Mouse (Mus musculus) left cerebral cortex, adult 2 months (tissue): ENCODE data around the gene Pknox2. TPM values are rescaled to one million over a fixed set of nuclear protein-coding genes. Genes with fewer than 3 reads are reported as not detected.

ENCODE experiments used
- DNase-seq, 2 experiments: peaks; one replicate each; pipeline ENCODE4 v3.0.0; 2021 to 2022; ENCODE audit warnings: low spot score in 2 of 2, mixed read lengths in 1 of 2; ENCODE audit errors: extremely low spot score in 1 of 2
- H3K27ac ChIP-seq: fragments of 200-600 bp; 2 replicates; pipeline ENCODE4 v1.8.1; 2022
- H3K4me3 ChIP-seq: fragments of 200-600 bp; 2 replicates; pipeline ENCODE4 v1.8.1; 2022
- CTCF ChIP-seq: fragments of 200-600 bp; IDR thresholded peaks from 2 replicates; pipeline ENCODE4 v1.8.1; 2022; ENCODE audit warnings: antibody characterized with exemption, mild to moderate bottlenecking, moderate library complexity
- intact Hi-C: fragments of 180-260 bp; cut with DNase I; formaldehyde crosslinking; loops from one replicate; pipeline ENCODE4 v1.15.1; 2025
- total RNA-seq, 2 experiments: library from RNA; stranded (reverse); gene quantifications; 2 replicates each; pipeline ENCODE4 v1.2.3; 2021

The Pknox2 gene
- total RNA-seq, 2 experiments from 2014 or later: 79.1 to 84.5 TPM

GRCm38 (mm10) chr9:37098600-37098999, 48.6 kb downstream of the Pknox2 start:
- Histone ChIP-seq H3K4me3 (no peak overlapping the region), H3K27ac (no peak overlapping the region)
- no peak for DNase-seq
- intact Hi-C loops: no loop called here
- no peak for TF ChIP-seq CTCF

GRCm38 (mm10) chr9:37094230-37094990, 52.8 kb downstream of the Pknox2 start:
- DNase-seq: no peak
- Histone ChIP-seq H3K27ac (no peak overlapping the region), H3K4me3 (no peak overlapping the region)
- TF ChIP-seq CTCF: no peak
- intact Hi-C loops: no loop called here

DNA sequence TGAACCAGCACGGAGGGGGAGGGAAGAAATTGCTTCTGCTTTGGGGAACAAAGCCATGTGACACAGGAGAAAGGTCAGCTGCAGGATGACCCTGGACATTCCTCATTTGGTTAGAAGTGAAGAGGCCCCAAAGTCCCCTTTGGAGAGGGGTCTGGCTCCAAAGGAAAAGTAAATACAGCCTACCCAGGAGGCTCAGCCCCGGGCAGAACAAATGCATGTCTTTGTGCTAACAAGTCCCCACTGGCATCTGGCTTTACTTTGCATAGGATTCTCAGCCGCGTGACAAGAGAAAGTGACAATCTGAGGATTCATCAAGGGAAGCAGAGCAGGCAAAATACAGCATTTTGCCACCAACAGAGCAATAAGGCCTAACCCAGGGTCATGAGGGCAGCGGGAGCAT, 54.1 kb downstream of the Pknox2 start:
- DNase-seq: no peak
- Histone ChIP-seq H3K4me3 (no peak overlapping the region), H3K27ac (no peak overlapping the region)
- intact Hi-C loops: no loop called here
- no peak for TF ChIP-seq CTCF

DNA sequence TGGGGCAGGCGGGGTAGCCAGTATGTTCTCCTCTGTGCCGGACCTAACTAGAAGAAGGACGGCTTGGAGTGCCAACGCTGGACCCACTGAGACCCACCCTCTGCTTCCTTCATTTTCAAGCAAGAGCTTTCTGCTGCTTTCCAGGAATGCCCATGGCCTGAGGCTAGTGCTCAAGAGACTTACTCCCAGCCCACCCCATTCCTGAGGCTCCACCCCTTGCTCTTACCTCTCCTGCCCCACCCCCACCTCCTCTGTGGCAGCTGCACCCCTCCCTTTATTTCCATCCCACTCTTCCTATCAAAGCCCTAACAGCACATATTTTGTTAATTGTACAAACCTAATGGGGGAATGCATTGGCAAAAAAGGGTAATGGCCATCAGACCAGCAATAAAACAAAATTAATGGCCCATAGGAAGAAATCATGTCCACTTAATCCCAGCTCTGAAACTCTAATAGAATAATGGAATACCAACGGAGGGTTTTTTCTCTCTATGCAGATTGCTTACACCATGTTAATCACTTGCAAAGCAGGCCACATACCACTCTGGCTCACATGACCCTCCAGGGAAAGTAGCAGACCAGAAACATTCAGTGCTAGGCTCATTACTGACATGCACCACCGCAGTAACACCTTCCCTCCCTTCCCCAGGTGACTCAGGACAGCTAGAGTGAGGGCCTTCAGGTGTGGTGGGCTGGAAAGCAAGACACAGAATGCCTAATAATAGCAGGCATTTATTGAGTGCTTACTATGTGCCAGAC, 57.1 kb downstream of the Pknox2 start:
- no peak for TF ChIP-seq CTCF
- no peak for DNase-seq
- Histone ChIP-seq H3K27ac (no peak overlapping the region), H3K4me3 (no peak overlapping the region)
- intact Hi-C loops: no loop called here

GRCm38 (mm10) chr9:37085370-37085769, 61.8 kb downstream of the Pknox2 start:
- intact Hi-C loops: no loop called here
- DNase-seq: no peak
- TF ChIP-seq CTCF: no peak
- Histone ChIP-seq H3K4me3 (no peak overlapping the region), H3K27ac (no peak overlapping the region)

DNA sequence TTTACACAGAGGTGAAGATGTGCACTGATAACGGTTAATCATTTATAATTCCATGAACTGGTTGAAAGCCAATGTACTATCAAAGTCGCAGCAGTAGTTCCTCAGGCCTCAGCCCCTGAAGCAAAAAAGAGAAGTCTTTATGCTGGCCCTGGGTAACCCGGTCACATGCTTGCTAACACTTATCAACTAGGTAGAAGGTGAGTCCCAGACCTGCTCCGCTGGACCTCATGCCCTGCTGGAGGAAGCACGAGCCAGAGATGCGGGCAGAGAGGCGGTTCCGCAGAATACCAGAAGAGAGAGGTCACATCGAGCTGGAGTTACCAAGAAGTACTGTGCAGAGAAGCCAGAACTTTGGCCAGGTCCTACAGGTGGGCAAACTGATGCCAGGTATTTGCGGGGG, 65.0 kb downstream of the Pknox2 start:
- H3K4me3 ChIP-seq: no peak overlapping the region
- H3K27ac ChIP-seq: no peak overlapping the region
- no peak for TF ChIP-seq CTCF
- intact Hi-C loops: no loop called here
- no peak for DNase-seq

- intact Hi-C loops: no loop called here
- Histone ChIP-seq H3K27ac (no peak overlapping the region), H3K4me3 (no peak overlapping the region)
- no peak for DNase-seq
- TF ChIP-seq CTCF: no peak
Measured at GRCm38 (mm10) chr9:37080309-37080708, 66.9 kb downstream of the Pknox2 start.

GRCm38 (mm10) chr9:37077063-37077418, 70.2 kb downstream of the Pknox2 start:
- no peak overlapping the region for H3K4me3 ChIP-seq
- no peak for TF ChIP-seq CTCF
- peak overlapping the region; percentile 93 for H3K27ac ChIP-seq
- intact Hi-C loops: no loop called here
- no peak for DNase-seq

DNA sequence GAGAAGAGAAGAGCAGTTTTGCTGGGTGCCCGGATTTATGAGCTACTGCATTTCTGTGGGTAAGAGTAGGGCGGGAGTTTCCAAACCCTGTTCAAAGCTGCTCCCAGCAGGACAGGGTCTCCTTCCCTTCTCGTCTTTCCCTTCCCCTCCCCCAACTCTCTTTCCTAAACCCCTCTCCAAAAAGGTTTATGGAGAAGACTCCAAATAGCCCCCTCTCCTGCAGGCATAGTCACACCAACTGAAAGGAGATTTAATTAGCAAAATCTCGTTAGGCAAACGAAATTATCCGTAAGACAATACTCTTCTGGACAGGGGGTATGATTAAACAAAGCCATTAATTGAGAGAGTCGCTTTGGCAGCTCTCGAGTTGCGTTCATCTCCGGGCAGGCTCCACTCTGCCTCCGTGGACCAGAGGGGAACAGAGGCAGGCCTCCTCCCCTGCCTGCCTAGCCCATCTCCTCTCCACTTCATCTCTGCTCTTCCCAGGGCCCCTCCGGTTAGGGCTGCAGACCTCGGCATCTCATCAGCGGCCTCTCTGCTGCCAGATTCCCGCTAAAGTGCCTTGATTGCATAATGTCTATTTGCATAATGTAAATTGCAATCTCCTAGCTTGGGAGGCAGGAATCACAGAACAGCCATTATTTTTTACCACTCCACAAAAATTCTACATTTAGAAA, 70.7 kb downstream of the Pknox2 start:
- Histone ChIP-seq H3K27ac (peak overlapping the region; percentile 93), H3K4me3 (no peak overlapping the region)
- intact Hi-C loops: no loop called here
- TF ChIP-seq CTCF: no peak
- peak in 1 of 2 experiments; percentile 40 for DNase-seq

- Histone ChIP-seq H3K4me3 (no peak overlapping the region), H3K27ac (peak overlapping the region; percentile 93)
- intact Hi-C loops: no loop called here
- no peak for TF ChIP-seq CTCF
- DNase-seq: no peak
Measured at GRCm38 (mm10) chr9:37075903-37076302, 71.3 kb downstream of the Pknox2 start.

DNA sequence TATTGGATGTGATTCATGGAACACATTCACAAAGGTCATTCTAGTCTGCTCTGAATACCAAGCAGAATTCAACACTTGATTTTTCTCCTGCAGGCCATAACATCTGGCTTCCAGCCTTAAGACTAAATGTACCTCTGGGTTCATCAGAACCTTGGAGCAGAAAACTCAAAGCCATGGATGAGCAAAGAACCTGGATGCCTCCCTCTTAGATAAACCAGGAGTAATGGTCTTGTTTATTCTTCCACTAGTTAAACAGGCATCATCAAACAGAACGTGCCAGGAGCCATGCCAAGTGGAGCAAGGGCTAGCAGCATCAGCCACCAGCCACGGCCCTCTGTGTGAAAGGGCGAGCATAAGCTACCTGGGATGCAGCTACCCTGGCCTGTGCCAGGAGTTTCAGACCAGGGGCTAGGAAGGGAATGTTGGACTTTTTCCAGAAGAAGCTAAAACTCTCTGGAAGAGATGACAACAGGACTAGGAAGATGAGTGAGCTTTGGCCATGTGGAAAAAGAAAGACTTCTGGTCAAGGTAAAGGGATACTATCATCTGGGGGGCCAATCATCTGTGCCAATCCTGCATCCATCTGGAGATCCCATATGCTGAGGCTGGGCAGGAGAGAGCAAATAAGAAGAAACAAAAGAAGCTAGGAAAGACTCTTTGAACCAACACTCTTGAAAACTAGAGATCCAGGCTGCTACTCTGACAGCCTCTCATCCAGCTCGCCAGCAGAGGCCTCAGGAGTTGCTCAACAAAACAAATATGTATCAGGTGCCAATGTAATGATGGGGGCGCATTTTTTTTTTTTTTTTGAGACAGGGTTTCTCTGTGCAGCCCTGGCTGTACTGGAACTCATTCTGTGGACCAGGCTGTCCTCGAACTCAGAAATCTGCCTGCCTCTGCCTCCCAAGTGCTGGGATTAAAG, 77.6 kb downstream of the Pknox2 start:
- H3K4me3 ChIP-seq: no peak overlapping the region
- H3K27ac ChIP-seq: no peak overlapping the region
- no peak for DNase-seq
- no peak for TF ChIP-seq CTCF
- intact Hi-C loops: no loop called here
